Mouse (Mus musculus) midbrain, embryonic 13.5 days (tissue): ENCODE data around the gene Nin. TPM values are rescaled to one million over a fixed set of nuclear protein-coding genes. Genes with fewer than 3 reads are reported as not detected.

ENCODE experiments used
- ATAC-seq: fragments of 200-750 bp; cut with Nextera tagmentation; 2 replicates; pipeline ENCODE4 v1.8.0; 2017; ENCODE audit warnings: mild to moderate bottlenecking, moderate TSS enrichment, moderate library complexity
- H3K27ac ChIP-seq: fragments of 300-500 bp; sonication (generic); 2 replicates; pipeline ENCODE4 v1.5.1; 2015; ENCODE audit warnings: inconsistent platforms, mild to moderate bottlenecking, moderate library complexity
- H3K27me3 ChIP-seq: fragments of 300-500 bp; sonication (generic); 2 replicates; pipeline ENCODE4 v1.6.1; 2015; ENCODE audit warnings: mild to moderate bottlenecking, inconsistent platforms
- H3K36me3 ChIP-seq: fragments of 300-500 bp; sonication (generic); 2 replicates; pipeline ENCODE4 v1.6.1; 2015; ENCODE audit warnings: mild to moderate bottlenecking, inconsistent platforms
- H3K4me1 ChIP-seq: fragments of 300-500 bp; sonication (generic); replicated peaks from 2 replicates; pipeline ENCODE4 v1.6.1; 2015; ENCODE audit warnings: inconsistent platforms
- H3K4me2 ChIP-seq: fragments of 300-500 bp; sonication (generic); replicated peaks from 2 replicates; pipeline ENCODE4 v1.6.1; 2015; ENCODE audit warnings: moderate library complexity, mild to moderate bottlenecking, inconsistent platforms
- H3K4me3 ChIP-seq: fragments of 300-500 bp; sonication (generic); replicated peaks from 2 replicates; pipeline ENCODE4 v1.5.1; 2015; ENCODE audit warnings: mild to moderate bottlenecking, inconsistent platforms
- H3K9ac ChIP-seq: fragments of 300-500 bp; sonication (generic); replicated peaks from 2 replicates; pipeline ENCODE4 v1.6.1; 2015; ENCODE audit warnings: mild to moderate bottlenecking, inconsistent platforms
- H3K9me3 ChIP-seq: fragments of 300-500 bp; sonication (generic); 2 replicates; pipeline ENCODE4 v1.6.1; 2016; ENCODE audit warnings: mild to moderate bottlenecking, inconsistent platforms
- WGBS: fragments of 180-500 bp; shearing (Covaris S2); methylation state at CpG from one replicate; pipeline ENCODE4 v1.1.7; 2015; 5-methylcytosine and 5-hydroxymethylcytosine counted together
- polyA plus RNA-seq: library from polyadenylated mRNA; unstranded; fragments of >200 nt; fragmentation: Nextera tagmentation; extraction: Ambion mirVana; gene quantifications from 2 replicates; pipeline ENCODE4 v1.2.1, GENCODE M21; 2015

Gene Nin
- polyA plus RNA-seq, 1 experiment from 2014 or later = 16.6 TPM

- Histone ChIP-seq H3K27ac (no peak overlapping the region), H3K9ac (no peak overlapping the region), H3K4me1 (no peaks in the 10 kb centered on the region), H3K9me3 (no peaks in the 10 kb centered on the region), H3K4me2 (no peak overlapping the region), H3K4me3 (no peak overlapping the region), H3K27me3 (no peaks in the 10 kb centered on the region), H3K36me3 (peaks cover 66% of the 10 kb centered on the region)
- 69% methylated on average over 6 of the region's 6 CpGs for WGBS
- ATAC-seq = no peak
These were observed 72.5 kb downstream of the Nin start for GRCm38 (mm10) chr12:70040981-70041380.

GRCm38 (mm10) chr12:70036722-70037305 is 76.7 kb downstream of the Nin start:
- Histone ChIP-seq H3K36me3 (peaks cover 57% of the 10 kb centered on the region), H3K9ac (no peak overlapping the region), H3K4me3 (no peak overlapping the region), H3K27me3 (no peaks in the 10 kb centered on the region), H3K27ac (no peak overlapping the region), H3K4me2 (no peak overlapping the region), H3K9me3 (no peaks in the 10 kb centered on the region), H3K4me1 (no peaks in the 10 kb centered on the region)
- ATAC-seq = no peak
- WGBS = 93% methylated on average over 19 of the region's 19 CpGs

- Histone ChIP-seq H3K4me2 (no peak overlapping the region), H3K9me3 (no peaks in the 10 kb centered on the region), H3K4me3 (no peak overlapping the region), H3K27me3 (no peaks in the 10 kb centered on the region), H3K36me3 (peaks cover 71% of the 10 kb centered on the region), H3K27ac (no peak overlapping the region), H3K9ac (no peak overlapping the region), H3K4me1 (no peaks in the 10 kb centered on the region)
- no peak for ATAC-seq
These were observed 87.3 kb downstream of the Nin start for GRCm38 (mm10) chr12:70026233-70026632.

- H3K9ac ChIP-seq = no peak overlapping the region
- H3K27me3 ChIP-seq = no peaks in the 10 kb centered on the region
- H3K4me3 ChIP-seq = no peak overlapping the region
- whole genome bisulfite sequencing = 92% methylated on average over 6 of the region's 6 CpGs
- no peaks in the 10 kb centered on the region for H3K4me1 ChIP-seq
- no peaks in the 10 kb centered on the region for H3K9me3 ChIP-seq
- no peak for ATAC-seq
- H3K36me3 ChIP-seq = peaks cover 70% of the 10 kb centered on the region
- H3K27ac ChIP-seq = no peak overlapping the region
- H3K4me2 ChIP-seq = no peak overlapping the region
These were observed 88.1 kb downstream of the Nin start for GRCm38 (mm10) chr12:70025431-70025830.

GRCm38 (mm10) chr12:70023580-70023979 is 89.9 kb downstream of the Nin start:
- no peaks in the 10 kb centered on the region for H3K27me3 ChIP-seq
- 92% methylated on average over 4 of the region's 4 CpGs for WGBS
- H3K9ac ChIP-seq = no peak overlapping the region
- H3K4me3 ChIP-seq = no peak overlapping the region
- H3K27ac ChIP-seq = no peak overlapping the region
- H3K4me1 ChIP-seq = no peaks in the 10 kb centered on the region
- H3K4me2 ChIP-seq = no peak overlapping the region
- ATAC-seq = no peak
- no peaks in the 10 kb centered on the region for H3K9me3 ChIP-seq
- peaks cover 77% of the 10 kb centered on the region for H3K36me3 ChIP-seq

- 91% methylated on average over 4 of the region's 4 CpGs for WGBS
- ATAC-seq = no peak
- H3K4me3 ChIP-seq = no peak overlapping the region
- H3K4me2 ChIP-seq = no peak overlapping the region
- no peaks in the 10 kb centered on the region for H3K4me1 ChIP-seq
- H3K27me3 ChIP-seq = no peaks in the 10 kb centered on the region
- H3K36me3 ChIP-seq = peaks cover 65% of the 10 kb centered on the region
- H3K9ac ChIP-seq = no peak overlapping the region
- no peaks in the 10 kb centered on the region for H3K9me3 ChIP-seq
- no peak overlapping the region for H3K27ac ChIP-seq
These were observed 95.4 kb downstream of the Nin start for GRCm38 (mm10) chr12:70018153-70018552.

GRCm38 (mm10) chr12:70015936-70016335 is 97.6 kb downstream of the Nin start:
- no peak for ATAC-seq
- H3K4me1 ChIP-seq = no peaks in the 10 kb centered on the region
- peaks cover 55% of the 10 kb centered on the region for H3K36me3 ChIP-seq
- no peak overlapping the region for H3K9ac ChIP-seq
- H3K4me2 ChIP-seq = no peak overlapping the region
- no peaks in the 10 kb centered on the region for H3K27me3 ChIP-seq
- no peak overlapping the region for H3K27ac ChIP-seq
- no peaks in the 10 kb centered on the region; the same call in 1 of the 2 replicates for H3K9me3 ChIP-seq
- WGBS = 83% methylated on average over 4 of the region's 4 CpGs
- no peak overlapping the region for H3K4me3 ChIP-seq

GRCm38 (mm10) chr12:70011681-70012080 is 101.8 kb downstream of the Nin start:
- 29% methylated on average over 5 of the region's 5 CpGs for WGBS
- no peak for ATAC-seq
- H3K4me1 ChIP-seq = no peaks in the 10 kb centered on the region
- peaks cover 28% of the 10 kb centered on the region for H3K36me3 ChIP-seq
- no peaks in the 10 kb centered on the region; the same call in 1 of the 2 replicates for H3K9me3 ChIP-seq
- no peak overlapping the region for H3K27ac ChIP-seq
- no peak overlapping the region for H3K9ac ChIP-seq
- H3K4me2 ChIP-seq = no peak overlapping the region
- H3K4me3 ChIP-seq = no peak overlapping the region
- H3K27me3 ChIP-seq = no peaks in the 10 kb centered on the region

GRCm38 (mm10) chr12:70010356-70010755 is 103.2 kb downstream of the Nin start:
- Histone ChIP-seq H3K9me3 (no peaks in the 10 kb centered on the region; the same call in 1 of the 2 replicates), H3K4me2 (no peak overlapping the region), H3K36me3 (peaks cover 20% of the 10 kb centered on the region), H3K4me1 (no peaks in the 10 kb centered on the region), H3K9ac (no peak overlapping the region), H3K27me3 (no peaks in the 10 kb centered on the region), H3K27ac (no peak overlapping the region), H3K4me3 (no peak overlapping the region)
- no peak for ATAC-seq
- WGBS = 91% methylated on average over 4 of the region's 4 CpGs

GRCm38 (mm10) chr12:70005103-70005502 is 108.4 kb downstream of the Nin start:
- H3K9me3 ChIP-seq = no peaks in the 10 kb centered on the region
- ATAC-seq = no peak
- no peaks in the 10 kb centered on the region for H3K36me3 ChIP-seq
- no peak overlapping the region for H3K4me3 ChIP-seq
- H3K4me1 ChIP-seq = no peaks in the 10 kb centered on the region
- H3K27me3 ChIP-seq = no peaks in the 10 kb centered on the region
- H3K9ac ChIP-seq = no peak overlapping the region
- H3K27ac ChIP-seq = no peak overlapping the region
- WGBS = 91% methylated on average over 4 of the region's 4 CpGs
- no peak overlapping the region for H3K4me2 ChIP-seq

- no peaks in the 10 kb centered on the region for H3K36me3 ChIP-seq
- no peak overlapping the region for H3K4me3 ChIP-seq
- no peak overlapping the region for H3K9ac ChIP-seq
- H3K27me3 ChIP-seq = no peaks in the 10 kb centered on the region
- no peaks in the 10 kb centered on the region for H3K4me1 ChIP-seq
- no peak for ATAC-seq
- WGBS = 89% methylated on average over 13 of the region's 13 CpGs
- H3K4me2 ChIP-seq = no peak overlapping the region
- no peak overlapping the region for H3K27ac ChIP-seq
- no peaks in the 10 kb centered on the region for H3K9me3 ChIP-seq
These were observed 115.1 kb downstream of the Nin start for GRCm38 (mm10) chr12:69998186-69998983.

GRCm38 (mm10) chr12:69995382-69995781 is 118.1 kb downstream of the Nin start:
- Histone ChIP-seq H3K4me3 (no peak overlapping the region), H3K4me1 (no peaks in the 10 kb centered on the region), H3K4me2 (no peak overlapping the region), H3K27ac (no peak overlapping the region), H3K27me3 (no peaks in the 10 kb centered on the region), H3K9me3 (no peaks in the 10 kb centered on the region), H3K36me3 (no peaks in the 10 kb centered on the region), H3K9ac (no peak overlapping the region)
- no peak for ATAC-seq
- 59% methylated on average over 3 of the region's 3 CpGs for WGBS
